Mouse (Mus musculus): ENCODE data around the gene Gm20458.

Gene Gm20458

GRCm38 (mm10) chr2:164460745-164461551 lies at the start of gene Gm20458:
Gene Gm20458 (plus strand): TSS chr2:164460967.
- peak; percentile 98 for DNase-seq (ENCODE audit: low spot score in 2 of 2)

GRCm38 (mm10) chr2:164414167-164414566 lies 46.6 kb upstream of the Gm20458 start:
- no peak for DNase-seq (ENCODE audit: low spot score in 2 of 2)

GRCm38 (mm10) chr2:164414581-164414980 lies 46.2 kb upstream of the Gm20458 start:
- DNase-seq (ENCODE audit: low spot score in 2 of 2) = no peak

- DNase-seq (ENCODE audit: low spot score in 2 of 2) = no peak
Observed at GRCm38 (mm10) chr2:164417198-164417597, 43.6 kb upstream of the Gm20458 start.

- no peak for DNase-seq (ENCODE audit: low spot score in 2 of 2)
Observed at GRCm38 (mm10) chr2:164418308-164418875, 42.4 kb upstream of the Gm20458 start.

- no peak for DNase-seq (ENCODE audit: low spot score in 2 of 2)
Observed at GRCm38 (mm10) chr2:164419489-164419888, 41.3 kb upstream of the Gm20458 start.

- DNase-seq (ENCODE audit: low spot score in 2 of 2) = no peak
Observed at GRCm38 (mm10) chr2:164421306-164421705, 39.5 kb upstream of the Gm20458 start.

GRCm38 (mm10) chr2:164421979-164422378 lies 38.8 kb upstream of the Gm20458 start:
- no peak for DNase-seq (ENCODE audit: low spot score in 2 of 2)

GRCm38 (mm10) chr2:164422675-164423393 lies 37.9 kb upstream of the Gm20458 start:
- DNase-seq (ENCODE audit: low spot score in 2 of 2) = no peak

- peak in 1 of 2 experiments; percentile 49 for DNase-seq (ENCODE audit: low spot score in 2 of 2)
Observed at GRCm38 (mm10) chr2:164423464-164423863, 37.3 kb upstream of the Gm20458 start.

- DNase-seq (ENCODE audit: low spot score in 2 of 2) = no peak
Observed at GRCm38 (mm10) chr2:164424406-164424805, 36.4 kb upstream of the Gm20458 start.

- no peak for DNase-seq (ENCODE audit: low spot score in 2 of 2)
Observed at GRCm38 (mm10) chr2:164425401-164425800, 35.4 kb upstream of the Gm20458 start.

- DNase-seq (ENCODE audit: low spot score in 2 of 2) = no peak
Observed at GRCm38 (mm10) chr2:164426121-164426520, 34.6 kb upstream of the Gm20458 start.

GRCm38 (mm10) chr2:164426952-164427351 lies 33.8 kb upstream of the Gm20458 start:
- DNase-seq (ENCODE audit: low spot score in 2 of 2) = no peak

GRCm38 (mm10) chr2:164428451-164428850 lies 32.3 kb upstream of the Gm20458 start:
- DNase-seq (ENCODE audit: low spot score in 2 of 2) = no peak

GRCm38 (mm10) chr2:164429881-164430615 lies 30.7 kb upstream of the Gm20458 start:
- DNase-seq (ENCODE audit: low spot score in 2 of 2) = no peak

- no peak for DNase-seq (ENCODE audit: low spot score in 2 of 2)
Observed at GRCm38 (mm10) chr2:164430697-164431096, 30.1 kb upstream of the Gm20458 start.

- no peak for DNase-seq (ENCODE audit: low spot score in 2 of 2)
Observed at GRCm38 (mm10) chr2:164431676-164432465, 28.9 kb upstream of the Gm20458 start.

- DNase-seq (ENCODE audit: low spot score in 2 of 2) = no peak
Observed at GRCm38 (mm10) chr2:164432541-164433191, 28.1 kb upstream of the Gm20458 start.

GRCm38 (mm10) chr2:164433278-164433895 lies 27.4 kb upstream of the Gm20458 start:
- DNase-seq (ENCODE audit: low spot score in 2 of 2) = no peak
